In the genomic region with DNA sequence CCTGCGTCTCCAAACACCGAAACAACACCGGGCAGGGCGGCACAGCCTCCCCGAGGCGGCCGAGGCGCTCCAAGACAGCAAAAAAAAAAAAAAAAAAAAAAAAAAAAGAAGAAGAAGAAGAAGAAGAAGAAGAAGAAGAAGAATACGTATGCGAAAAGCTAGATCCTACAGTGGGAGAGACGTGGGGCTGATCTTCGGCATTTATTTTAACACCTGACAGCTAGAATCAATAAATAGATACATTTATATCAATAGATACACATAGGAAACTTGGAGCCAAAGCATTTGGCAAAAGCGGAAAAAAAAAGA, we compare ENCODE assay signal across 9 mouse cellular contexts. TPM values are rescaled to one million over a fixed set of nuclear protein-coding genes. Genes with fewer than 3 reads are reported as not detected.
DNase-seq lines count a peak whose midpoint lies in the region; ATAC-seq and TF ChIP-seq lines count a peak whose summit lies in the region.
"Had no signal": no experiment of that assay in that cellular context is flagged by ENCODE, and none has a peak within 500 bp of the region (broad histone marks: within the 10 kb centered on the region; RNA-seq: fewer than 3 reads in every experiment).

No protein-coding gene starts in this region.

- peak overlapping the region; percentile 92 for H3K4me2 ChIP-seq in embryonic facial prominence, embryonic 13.5 days
- peak overlapping the region; percentile 77 for H3K4me2 ChIP-seq in hindbrain, postnatal 0 days (ENCODE audit: low read depth, low read length)
- H3K4me2 ChIP-seq in midbrain, embryonic 16.5 days (ENCODE audit: low read length), result peak overlapping the region; percentile 99

- H3K27me3 ChIP-seq in embryonic facial prominence, embryonic 13.5 days, result peaks cover 3% of the 10 kb centered on the region; the same call in 1 of the 2 replicates
- H3K27me3 ChIP-seq in hindbrain, postnatal 0 days (ENCODE audit: insufficient read depth, low read length), result no peaks in the 10 kb centered on the region
- peaks cover 15% of the 10 kb centered on the region for H3K27me3 ChIP-seq in midbrain, embryonic 16.5 days (ENCODE audit: control insufficient read depth, insufficient read depth, low read depth, low read length)

- no peak for DNase-seq in layer of hippocampus, adult 2 months (ENCODE audit: low spot score in 2 of 2)
- DNase-seq in layer of hippocampus, postnatal 36 days, result no peak
- no peak for DNase-seq in hindbrain, postnatal 0 days (ENCODE audit: low spot score)
- no peak for DNase-seq in thymus, postnatal 4 days
- no peak for DNase-seq in left cerebral cortex, postnatal 36 days (ENCODE audit: low spot score in 2 of 2)
- DNase-seq in gastrocnemius, postnatal 25 days, result no peak

- peak overlapping the region; percentile 99 for H3K27ac ChIP-seq in layer of hippocampus, adult 2 months
- peak overlapping the region; percentile 98 for H3K27ac ChIP-seq in embryonic facial prominence, embryonic 13.5 days
- peak overlapping the region; percentile 99 for H3K27ac ChIP-seq in hindbrain, postnatal 0 days
- H3K27ac ChIP-seq in midbrain, embryonic 16.5 days (ENCODE audit: low read length), result peak overlapping the region; percentile 98

- intact Hi-C loops in left cerebral cortex, postnatal 36 days (cut with DNase I), result loop anchor here (1.0 to 10.0 kb wide), 9 partner anchors 294 to 1967 kb away; no protein-coding TSS in a partner anchor

- peak overlapping the region; percentile 89 for H3K9ac ChIP-seq in embryonic facial prominence, embryonic 13.5 days
- H3K9ac ChIP-seq in hindbrain, postnatal 0 days (replicated peaks; ENCODE audit: low read length), result peak overlapping the region; percentile 87
- peak overlapping the region; percentile 93 for H3K9ac ChIP-seq in midbrain, embryonic 16.5 days (ENCODE audit: low read depth, low read length)

- ATAC-seq in embryonic facial prominence, embryonic 13.5 days (ENCODE audit: insufficient number of reproducible peaks, insufficient read depth, low FRiP score, low TSS enrichment, low read depth), result no peak
- no peak for ATAC-seq in hindbrain, postnatal 0 days
- ATAC-seq in midbrain, embryonic 16.5 days, result no peak

- WGBS in embryonic facial prominence, embryonic 13.5 days, result 0% methylated on average over 13 of the region's 13 CpGs
- WGBS in hindbrain, postnatal 0 days, result 1% methylated on average over 13 of the region's 13 CpGs
- under 1% methylated on average over 13 of the region's 13 CpGs for WGBS in midbrain, embryonic 16.5 days

- H3K4me3 ChIP-seq in layer of hippocampus, adult 2 months, result peak overlapping the region; percentile 94
- H3K4me3 ChIP-seq in embryonic facial prominence, embryonic 13.5 days, result peak overlapping the region; percentile 75
- H3K4me3 ChIP-seq in hindbrain, postnatal 0 days (ENCODE audit: low read length), result peak overlapping the region; percentile 77
- peak overlapping the region; percentile 76 for H3K4me3 ChIP-seq in midbrain, embryonic 16.5 days (ENCODE audit: low read depth, low read length)

- H3K4me1 ChIP-seq in embryonic facial prominence, embryonic 13.5 days, result peaks cover 52% of the 10 kb centered on the region
- 0 out of 2 replicates have a peak, but pooled peaks cover 4% of the 10 kb centered on the region for H3K4me1 ChIP-seq in hindbrain, postnatal 0 days (ENCODE audit: insufficient read depth, low read length)
- peaks cover 35% of the 10 kb centered on the region for H3K4me1 ChIP-seq in midbrain, embryonic 16.5 days (ENCODE audit: control insufficient read depth, insufficient read depth, low read length)

- no peaks in the 10 kb centered on the region for H3K36me3 ChIP-seq in embryonic facial prominence, embryonic 13.5 days
- H3K36me3 ChIP-seq in hindbrain, postnatal 0 days (ENCODE audit: insufficient read depth, low read length), result no peaks in the 10 kb centered on the region
- H3K36me3 ChIP-seq in midbrain, embryonic 16.5 days (ENCODE audit: control insufficient read depth, insufficient read depth, low read length), result no peaks in the 10 kb centered on the region

- no peaks in the 10 kb centered on the region for H3K9me3 ChIP-seq in embryonic facial prominence, embryonic 13.5 days
- H3K9me3 ChIP-seq in hindbrain, postnatal 0 days (ENCODE audit: low read length), result no peaks in the 10 kb centered on the region
- H3K9me3 ChIP-seq in midbrain, embryonic 16.5 days (replicated peaks; ENCODE audit: control insufficient read depth, low read length, poor library complexity, severe bottlenecking), result no peaks in the 10 kb centered on the region

- no peak for TF ChIP-seq CTCF in layer of hippocampus, adult 2 months (conservative IDR thresholded peaks at IDR 0.05)
- TF ChIP-seq CTCF in hindbrain, postnatal 0 days (IDR thresholded peaks at IDR 0.05; ENCODE audit: low read depth), result no peak

RNA-seq across cellular contexts. Expression of gene Gm37419, which starts 0.2 kb away (rescaled TPM):
- total RNA-seq in layer of hippocampus, adult 2 months (2021), result not detected
- total RNA-seq in layer of hippocampus, postnatal 36 days (2021), result not detected
- polyA plus RNA-seq in embryonic facial prominence, embryonic 13.5 days (2015; fragmentation: Nextera tagmentation; extraction: Ambion mirVana), result not detected in 2 replicates
- not detected in 2 replicates for total RNA-seq in hindbrain, postnatal 0 days (2014; rRNA removed)
- not detected in 2 replicates for polyA plus RNA-seq in hindbrain, postnatal 0 days (2015; fragmentation: Nextera tagmentation; extraction: Ambion mirVana)
- polyA plus RNA-seq in midbrain, embryonic 16.5 days (2015; fragmentation: Nextera tagmentation; extraction: Ambion mirVana), result not detected in 2 replicates
- not detected for total RNA-seq in left cerebral cortex, postnatal 36 days (2021)
- not detected for total RNA-seq in gastrocnemius, postnatal 25 days (2021)
- total RNA-seq: monocyte, adult 5-6 weeks had no signal

RNA-seq across cellular contexts. Expression of gene Bcl6, which starts 0.5 kb away (rescaled TPM):
- 10 to 100 TPM; 56.8 to 61.5 TPM for total RNA-seq in layer of hippocampus, adult 2 months (2021)
- 10 to 100 TPM; 55.3 to 66.4 TPM for total RNA-seq in layer of hippocampus, postnatal 36 days (2021)
- 1.8 TPM in 2 replicates for polyA plus RNA-seq in embryonic facial prominence, embryonic 13.5 days (2015; fragmentation: Nextera tagmentation; extraction: Ambion mirVana)
- total RNA-seq in hindbrain, postnatal 0 days (2014; rRNA removed), result 1.8 and 4.6 TPM in 2 replicates
- 0.34 and 0.44 TPM in 2 replicates for polyA plus RNA-seq in hindbrain, postnatal 0 days (2015; fragmentation: Nextera tagmentation; extraction: Ambion mirVana)
- polyA plus RNA-seq in midbrain, embryonic 16.5 days (2015; fragmentation: Nextera tagmentation; extraction: Ambion mirVana), result 0.31 and 0.60 TPM in 2 replicates
- total RNA-seq in left cerebral cortex, postnatal 36 days (2021), result 10 to 100 TPM; 26.0 to 30.1 TPM
- total RNA-seq in gastrocnemius, postnatal 25 days (2021), result 10 to 100 TPM; 36.6 to 68.3 TPM

RNA-seq across cellular contexts. Expression of gene Rtp2, which starts 55.9 kb away (rescaled TPM):
- total RNA-seq in layer of hippocampus, adult 2 months (2021), result under 1 TPM; 0.32 to 0.54 TPM
- total RNA-seq in layer of hippocampus, postnatal 36 days (2021), result under 1 TPM; 0.40 to 0.48 TPM
- polyA plus RNA-seq in embryonic facial prominence, embryonic 13.5 days (2015; fragmentation: Nextera tagmentation; extraction: Ambion mirVana), result 0.79 and 2.4 TPM in 2 replicates
- total RNA-seq in hindbrain, postnatal 0 days (2014; rRNA removed), result not detected in 2 replicates
- 0.24 and 0.25 TPM in 2 replicates for polyA plus RNA-seq in hindbrain, postnatal 0 days (2015; fragmentation: Nextera tagmentation; extraction: Ambion mirVana)
- polyA plus RNA-seq in midbrain, embryonic 16.5 days (2015; fragmentation: Nextera tagmentation; extraction: Ambion mirVana), result 0.11 and 0.34 TPM in 2 replicates
- not detected for total RNA-seq in left cerebral cortex, postnatal 36 days (2021)
- total RNA-seq in gastrocnemius, postnatal 25 days (2021), result not detected
- total RNA-seq: monocyte, adult 5-6 weeks had no signal
